Mouse (Mus musculus) left cerebral cortex, adult 8-10 months (tissue): ENCODE measurements around the gene Diras2. TPM values are rescaled to one million over a fixed set of nuclear protein-coding genes. Genes with fewer than 3 reads are reported as not detected.
"Not testable (repeated sequence)": the region's sequence is repeated elsewhere in the genome, so short reads cannot be mapped to it uniquely, and the experiment has no call there.

Experiments
- DNase-seq, 2 experiments: peaks; one replicate each; pipeline ENCODE4 v3.0.0; 2022; ENCODE audit warnings: low spot score in 2 of 2
- total RNA-seq, 4 experiments: library from RNA; stranded (reverse); gene quantifications; 2 replicates each; pipeline ENCODE4 v1.2.4; 2022

Diras2 gene
- total RNA-seq, 4 experiments from 2014 or later, result 171 to 226 (median 187) TPM

DNA sequence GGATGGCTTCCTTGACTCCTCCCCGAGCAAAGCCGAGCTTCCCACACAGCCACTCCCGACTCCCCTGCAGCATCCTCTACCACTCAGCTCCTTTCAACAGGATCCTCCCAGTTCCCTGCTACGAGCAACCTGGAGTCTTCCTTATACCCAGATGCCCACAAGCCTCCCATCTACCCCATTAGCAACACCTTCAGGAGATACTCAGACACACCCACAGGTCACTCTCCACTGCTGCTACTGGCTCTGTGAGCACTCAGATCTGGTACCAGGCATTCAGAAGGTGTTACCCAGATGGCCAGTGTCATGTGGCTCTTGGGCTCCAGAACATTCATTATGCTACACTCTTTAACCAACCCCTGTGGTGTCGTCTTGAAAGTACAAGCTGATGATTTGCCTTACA is 11.7 kb downstream of the Diras2 start:
- DNase-seq, result no peak

DNA sequence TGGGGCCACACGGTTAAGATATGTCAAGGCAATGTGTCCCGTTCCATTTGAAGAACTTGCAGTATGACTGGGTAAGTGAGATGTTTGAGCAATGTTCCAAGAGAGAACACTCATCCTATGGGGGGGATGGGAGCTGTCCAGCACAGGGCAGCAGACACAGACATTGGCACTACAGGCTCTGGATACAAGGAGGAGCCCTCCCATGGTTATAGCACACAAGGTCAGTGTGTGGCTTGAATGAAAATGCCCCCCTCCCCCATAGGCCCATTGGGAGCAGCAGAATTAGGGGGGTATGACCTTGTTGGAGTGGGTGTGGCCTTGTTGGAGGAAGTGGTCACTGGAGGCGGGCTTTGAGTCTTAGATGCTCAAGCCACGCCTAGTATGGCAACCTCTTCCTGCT is 12.7 kb downstream of the Diras2 start:
- DNase-seq, result no peak

DNA sequence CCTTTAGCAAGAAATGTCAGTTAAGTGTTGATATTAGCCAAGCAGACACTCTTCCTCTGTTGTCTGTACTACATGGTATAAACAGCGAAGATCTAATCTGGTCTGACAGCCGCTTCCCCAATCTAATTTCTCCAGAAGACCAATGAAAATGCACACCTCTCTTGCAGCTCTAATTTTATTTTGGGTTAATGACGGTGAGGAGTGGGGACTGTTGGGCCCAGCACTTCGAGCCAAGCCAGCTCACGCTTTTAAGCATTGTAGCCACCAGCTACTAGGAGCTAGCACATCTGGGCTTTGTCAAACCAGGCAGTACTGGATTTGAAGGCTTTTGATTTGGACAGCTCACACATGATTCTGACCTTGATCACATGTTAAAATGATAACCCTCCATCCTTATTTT is 14.1 kb downstream of the Diras2 start:
- no peak for DNase-seq

DNA sequence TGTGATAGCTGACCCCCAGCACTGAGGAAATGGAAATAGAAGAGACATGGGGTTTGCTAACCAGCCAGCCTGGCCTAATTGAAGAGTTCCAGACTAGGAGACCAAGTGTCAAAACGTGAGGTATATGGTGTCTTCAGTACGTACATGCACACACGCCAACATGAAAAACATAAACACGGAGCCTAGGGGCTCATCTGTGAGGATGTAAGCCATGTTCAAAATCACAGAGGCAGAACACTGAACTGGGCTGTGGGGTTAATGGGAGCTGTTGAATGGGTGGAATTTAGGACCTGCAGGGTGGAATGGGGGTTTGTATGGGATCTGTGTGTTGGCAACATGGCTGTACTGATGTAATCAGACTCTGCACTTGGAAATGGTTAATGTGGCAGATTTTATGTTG is 14.5 kb downstream of the Diras2 start:
- no peak for DNase-seq

DNA sequence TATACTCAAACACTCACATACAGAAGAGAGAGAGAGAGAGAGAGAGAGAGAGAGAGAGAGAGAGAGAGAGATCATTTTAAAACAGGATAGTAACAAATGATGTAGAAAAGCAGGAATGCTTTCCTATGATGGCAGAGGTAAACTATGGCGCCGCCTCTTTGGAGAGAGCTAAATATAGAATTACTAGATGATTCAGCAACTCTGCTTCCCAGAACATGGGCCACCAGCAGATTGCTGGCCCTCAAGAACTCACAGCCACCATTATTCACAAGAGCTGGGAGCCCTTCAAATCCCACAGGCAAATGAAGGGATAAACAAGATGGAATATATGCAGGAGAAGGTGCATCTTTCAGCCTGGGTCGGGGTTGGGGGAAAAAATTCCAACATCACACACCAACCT is 15.0 kb downstream of the Diras2 start:
- DNase-seq, result no peak

DNA sequence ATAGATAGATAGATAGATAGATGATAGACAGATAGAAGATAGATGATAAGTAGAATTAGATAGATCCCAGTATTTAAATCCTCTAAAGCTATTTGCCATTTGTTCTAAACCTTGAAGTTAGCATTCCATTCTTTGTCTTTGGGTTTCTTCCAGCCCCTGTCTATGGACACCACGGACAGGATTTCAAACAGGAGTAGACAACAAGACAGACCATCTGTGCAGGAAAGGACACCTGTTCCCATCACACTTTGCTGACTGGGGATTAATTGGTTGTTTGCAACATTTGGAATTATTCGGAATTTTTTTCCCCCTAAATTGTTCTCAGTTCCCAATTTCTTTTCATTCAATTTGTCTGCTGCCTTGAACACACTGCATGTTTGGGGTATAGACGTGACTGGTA is 17.5 kb downstream of the Diras2 start:
- no peak for DNase-seq

DNA sequence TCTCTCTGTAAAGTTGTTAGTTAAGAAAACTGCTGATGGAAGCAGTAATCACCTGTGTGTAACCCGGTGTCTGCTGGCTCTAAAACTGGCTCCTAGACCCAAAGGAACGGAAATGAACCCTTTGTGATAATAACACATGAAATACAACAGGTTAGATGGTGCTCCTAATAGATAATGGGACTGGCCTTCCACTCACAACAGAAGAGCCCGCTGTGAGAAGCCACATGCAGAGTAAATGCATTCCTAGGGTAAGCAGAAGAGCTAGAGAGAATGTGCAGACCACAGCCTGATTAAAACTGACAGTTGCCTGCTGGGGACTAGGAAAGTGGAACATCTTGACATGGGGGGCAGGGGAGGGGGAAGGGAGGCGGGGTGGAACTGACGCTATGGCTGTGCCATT is 18.7 kb downstream of the Diras2 start:
- DNase-seq, result no peak

DNA sequence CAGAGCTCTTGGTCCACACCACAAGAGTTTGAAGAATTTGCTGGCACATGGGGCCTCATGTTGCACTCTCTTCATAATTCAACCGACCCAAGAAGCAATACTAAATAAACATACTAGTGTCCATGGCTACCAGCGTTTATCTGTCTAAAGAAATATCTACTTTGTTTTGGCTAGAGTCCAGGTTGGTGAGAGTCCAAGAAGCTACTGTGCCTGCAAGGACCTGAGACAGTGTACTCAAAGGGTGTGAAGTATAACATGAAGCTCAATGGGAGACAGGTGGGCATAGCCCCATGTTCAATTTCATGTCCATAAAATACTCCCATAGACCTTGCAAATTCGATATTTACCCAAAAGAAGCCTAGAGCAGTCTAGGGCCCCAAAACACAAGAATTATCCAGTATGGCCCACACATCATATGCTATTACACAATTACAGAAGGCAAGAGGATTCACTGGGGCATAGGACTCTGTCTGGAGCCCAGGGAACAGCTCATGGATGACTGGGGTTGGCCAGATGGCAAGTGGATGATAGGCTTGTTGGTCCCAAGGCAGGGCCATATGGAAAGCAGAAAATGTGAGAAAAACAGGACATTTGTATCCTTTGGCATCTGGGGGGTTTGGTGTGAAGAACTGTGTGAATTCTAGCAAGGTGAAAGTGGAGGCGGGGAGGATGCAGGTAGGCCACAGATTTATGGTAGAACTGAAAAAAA is 20.8 kb downstream of the Diras2 start:
- DNase-seq, result no peak

DNA sequence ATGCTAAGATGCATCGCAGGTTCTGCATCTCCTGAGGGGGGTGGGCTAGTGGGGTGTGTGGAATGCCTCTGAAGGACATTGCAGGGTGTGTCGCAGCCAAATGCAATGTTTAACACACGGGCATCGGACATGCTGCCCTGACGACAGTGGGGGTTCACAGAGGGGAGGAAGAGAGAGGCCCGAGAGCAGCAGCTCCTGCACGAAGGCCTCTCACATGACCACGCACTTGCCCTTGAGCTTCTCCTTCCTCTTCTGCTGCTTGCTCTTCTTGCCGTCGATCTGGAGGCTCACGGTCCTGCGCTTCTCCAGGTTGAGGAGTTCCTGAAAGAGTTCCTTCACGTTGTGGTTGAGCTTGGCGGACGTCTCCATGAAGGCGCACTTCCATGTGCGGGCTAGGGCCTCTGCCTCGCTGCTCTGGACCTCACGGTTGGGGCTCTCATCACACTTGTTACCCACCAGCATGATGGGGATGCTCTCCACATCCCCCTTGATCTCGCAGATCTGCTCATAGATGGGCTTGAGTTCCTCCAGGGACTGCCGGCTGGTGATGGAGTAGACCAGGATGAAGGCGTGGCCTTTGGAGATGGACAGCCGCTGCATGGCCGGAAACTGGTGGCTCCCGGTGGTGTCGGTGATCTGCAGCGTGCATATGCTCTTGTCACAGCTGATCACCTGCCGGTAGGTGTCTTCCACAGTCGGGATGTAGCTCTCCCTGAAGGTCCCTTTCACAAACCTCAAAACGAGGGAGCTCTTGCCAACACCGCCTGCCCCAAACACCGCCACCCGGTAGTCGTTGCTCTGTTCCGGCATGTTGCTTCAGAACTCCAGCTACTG is 23.4 kb downstream of the Diras2 start:
- DNase-seq, result no peak

DNA sequence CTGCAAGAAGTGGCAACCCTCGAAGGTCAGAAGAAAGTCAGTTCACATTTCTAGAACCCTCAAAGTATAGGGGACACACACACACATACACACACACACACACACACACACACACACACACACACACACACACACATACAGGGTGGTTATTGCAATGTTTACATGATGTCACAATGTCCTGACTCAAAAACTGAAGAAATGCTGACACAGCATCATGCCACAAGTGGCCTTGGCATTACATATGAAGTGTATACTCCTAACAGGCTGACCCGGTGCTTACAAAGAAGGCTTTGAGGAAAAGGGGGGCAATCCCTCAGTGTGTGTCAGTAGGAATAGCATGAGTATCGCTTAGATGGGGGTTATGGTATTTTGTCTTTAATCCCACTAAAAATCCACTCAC is 24.3 kb downstream of the Diras2 start:
- DNase-seq, result not testable (repeated sequence)

DNA sequence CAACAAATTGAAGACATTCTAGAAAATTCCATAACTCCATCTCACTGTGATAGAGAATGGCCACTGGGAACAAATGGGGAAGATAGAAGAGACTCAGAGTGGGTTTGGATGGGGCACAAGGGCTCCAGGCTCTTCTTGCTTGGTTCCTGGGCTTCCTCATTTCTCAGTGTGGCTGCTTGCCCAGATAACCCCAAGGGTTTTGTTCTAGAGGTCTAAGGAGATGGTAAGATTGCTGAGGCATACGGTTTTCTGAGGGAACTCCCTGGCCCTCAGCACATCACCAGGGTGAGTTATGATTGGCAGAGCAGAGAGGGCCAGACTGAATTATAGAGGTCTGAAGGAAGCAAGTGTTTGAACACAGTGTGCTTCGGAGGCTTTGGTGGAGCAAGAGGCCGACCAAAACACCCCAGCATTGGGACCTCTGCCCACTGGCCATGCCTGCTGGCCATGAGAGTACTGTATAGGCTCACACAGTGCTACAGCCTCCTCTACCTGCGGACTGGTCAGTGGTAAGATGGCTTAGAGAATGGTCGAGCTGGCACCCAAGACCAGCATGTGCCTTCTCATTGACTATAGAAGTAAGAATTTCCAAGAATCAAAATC is 25.3 kb downstream of the Diras2 start:
- not testable (repeated sequence) for DNase-seq

DNA sequence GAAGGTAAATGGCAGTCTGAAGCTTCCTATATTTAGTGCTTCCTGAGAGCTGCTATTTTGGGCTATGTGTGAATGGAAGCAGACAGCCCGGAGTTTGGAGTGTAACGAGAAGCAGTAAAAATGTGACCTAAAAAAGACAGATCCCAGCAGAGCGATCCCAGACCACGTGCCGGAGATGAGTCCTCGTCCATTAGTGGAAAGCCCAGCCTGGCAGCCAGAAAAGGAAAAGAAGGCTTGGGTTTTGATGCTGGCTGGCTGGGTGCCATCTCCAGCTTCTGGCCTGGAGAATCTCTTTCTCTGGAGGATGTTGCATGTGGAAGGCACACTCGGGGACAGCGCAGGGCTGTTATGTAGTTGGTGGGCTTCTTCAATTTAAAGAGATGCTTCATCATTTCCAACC is 29.4 kb downstream of the Diras2 start:
- DNase-seq, result peak; percentile 44 to 87

DNA sequence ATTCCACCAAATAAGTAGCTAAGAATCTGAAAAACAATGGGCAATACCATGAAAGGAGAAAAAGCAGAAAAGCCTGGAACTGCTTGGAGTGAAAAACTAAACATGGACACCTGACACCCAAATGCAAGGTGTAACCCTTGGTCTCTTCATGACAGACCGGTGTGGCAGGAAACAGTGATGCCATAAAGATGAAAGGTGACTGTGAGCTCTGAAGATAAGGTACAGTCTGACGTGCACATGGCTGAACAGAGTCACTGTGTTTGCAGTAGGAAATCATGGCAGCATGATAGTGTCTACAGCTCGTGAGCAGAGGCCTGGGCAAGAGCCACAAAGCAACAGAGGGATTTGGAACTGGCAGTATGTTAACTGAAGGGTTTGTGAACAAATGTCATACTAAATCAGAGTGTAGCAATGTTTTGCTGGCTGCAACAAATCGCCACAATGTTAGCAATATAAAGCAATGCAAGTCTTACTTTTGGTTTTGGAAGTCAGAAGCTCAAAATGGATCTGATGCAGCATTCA is 34.0 kb downstream of the Diras2 start:
- no peak for DNase-seq

DNA sequence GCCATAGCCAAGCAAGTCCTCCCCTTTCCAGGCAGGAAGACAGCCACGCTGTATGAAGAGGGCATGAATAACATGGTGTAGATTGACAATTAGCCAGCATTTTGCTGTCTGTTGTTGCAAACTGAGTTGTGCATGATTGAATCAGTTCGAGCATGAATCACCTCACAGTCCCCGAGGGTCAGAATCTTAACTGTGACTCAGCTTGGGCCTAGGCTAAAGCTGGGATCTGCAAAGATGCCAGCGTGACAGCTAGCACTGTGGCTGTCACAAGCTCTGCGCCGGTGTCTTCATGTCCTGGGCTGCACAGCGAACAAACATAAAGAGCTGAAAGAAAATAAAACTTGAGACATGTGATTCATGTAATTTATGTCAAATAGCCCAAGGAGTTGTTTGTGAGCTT is 42.3 kb downstream of the Diras2 start:
- no peak for DNase-seq

DNA sequence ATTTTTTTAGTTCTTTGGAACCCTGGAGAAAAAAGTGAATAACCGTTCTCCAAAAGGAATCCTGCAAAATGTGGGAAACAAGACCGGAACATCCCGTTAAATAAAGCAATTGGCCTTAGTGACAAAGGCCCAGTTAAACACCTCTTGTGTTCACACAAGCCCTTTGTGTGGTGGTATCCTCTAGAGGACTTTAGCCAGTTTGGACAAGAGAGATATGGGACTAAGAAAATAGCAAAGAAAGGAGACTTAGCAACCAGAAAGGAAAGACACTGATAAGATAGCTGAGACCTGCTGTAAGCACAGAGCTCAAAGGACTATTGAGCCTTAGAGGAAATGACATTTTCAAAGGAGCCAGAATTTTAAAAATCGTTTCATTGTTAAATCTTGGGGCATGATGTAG is 47.0 kb downstream of the Diras2 start:
- no peak for DNase-seq

DNA sequence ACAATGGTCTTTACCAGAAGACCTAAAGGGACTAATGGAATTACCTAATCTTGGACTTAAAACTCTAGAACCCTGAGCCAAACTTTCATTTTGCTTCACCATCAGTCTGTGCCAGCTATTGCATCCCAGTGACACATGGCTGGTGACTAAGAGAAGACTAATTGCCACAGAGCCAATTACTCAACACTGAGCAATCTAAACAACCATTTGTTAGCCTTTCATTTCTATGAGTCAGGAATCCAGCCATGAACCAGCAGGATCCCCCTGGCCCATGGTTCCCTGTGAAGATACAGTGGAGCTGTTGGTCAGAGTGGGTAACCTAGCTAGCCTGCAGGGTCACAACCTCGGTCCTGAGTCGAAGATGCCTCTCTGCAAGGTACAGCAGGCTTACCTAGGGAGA is 49.3 kb downstream of the Diras2 start:
- no peak for DNase-seq

DNA sequence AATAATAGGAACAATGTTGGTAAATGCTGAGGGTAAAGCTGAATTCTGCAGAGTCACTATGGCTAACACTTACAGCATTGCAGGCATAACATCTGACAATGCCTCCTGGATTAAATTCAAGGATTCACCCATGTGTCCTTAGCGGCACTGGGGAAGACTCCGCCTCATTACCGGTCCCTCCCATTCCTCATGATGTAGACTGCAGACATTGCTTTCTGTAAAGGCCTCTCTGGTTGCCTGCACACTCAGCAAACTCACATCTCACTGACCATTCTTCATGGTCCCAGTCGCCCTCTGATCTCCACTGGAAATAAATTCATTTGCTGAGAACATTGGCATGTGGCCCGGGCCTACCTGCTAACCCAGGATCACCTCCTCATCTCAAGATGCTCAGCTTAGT is 51.9 kb downstream of the Diras2 start:
- DNase-seq, result no peak

DNA sequence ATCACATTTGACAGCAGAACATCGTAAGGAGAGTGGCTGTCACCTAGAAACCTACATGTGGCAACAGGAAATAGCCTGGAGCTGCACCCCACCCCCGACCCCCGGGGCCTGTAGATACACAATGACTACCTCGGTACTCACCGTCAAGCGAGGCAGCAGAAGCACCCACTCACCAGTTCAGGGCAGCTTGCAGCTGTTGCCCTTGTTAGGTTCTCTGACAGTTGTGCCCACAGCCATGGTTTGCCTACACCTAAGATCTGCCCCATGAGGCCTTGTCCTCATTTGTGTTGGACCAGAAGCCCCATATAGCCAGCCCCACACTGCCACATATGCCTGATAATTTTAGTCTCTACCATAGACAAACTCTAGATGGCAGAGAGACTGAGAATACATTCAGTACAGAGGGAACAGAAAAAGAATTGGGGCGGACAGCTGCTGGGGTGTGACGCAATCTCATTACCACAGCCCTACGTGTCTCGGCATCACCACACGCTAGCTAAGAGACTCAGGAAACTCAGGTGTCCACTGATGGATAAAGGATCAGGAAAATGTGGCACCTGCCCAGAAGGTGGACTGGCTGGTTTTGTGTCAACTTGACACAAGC is 54.0 kb downstream of the Diras2 start:
- no peak for DNase-seq

DNA sequence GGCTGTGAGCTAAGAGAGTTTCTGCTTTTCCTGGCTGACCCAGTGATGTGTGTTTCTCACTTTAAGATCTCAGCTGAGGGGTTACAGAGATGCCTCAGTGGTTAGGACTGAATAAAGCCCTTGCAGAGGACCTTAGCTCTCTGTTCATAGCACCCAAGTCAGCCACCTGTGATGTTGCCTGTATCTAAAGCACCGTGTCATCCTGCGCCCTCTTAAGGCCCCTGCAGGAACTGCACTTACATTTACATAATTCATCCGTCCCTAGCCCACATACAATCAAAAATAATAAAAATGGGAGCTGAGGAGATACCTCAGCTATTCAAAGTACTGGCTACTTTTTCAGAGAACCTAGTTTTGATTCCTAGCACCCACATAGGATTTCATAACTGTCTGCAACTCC is 54.9 kb downstream of the Diras2 start:
- DNase-seq, result no peak

DNA sequence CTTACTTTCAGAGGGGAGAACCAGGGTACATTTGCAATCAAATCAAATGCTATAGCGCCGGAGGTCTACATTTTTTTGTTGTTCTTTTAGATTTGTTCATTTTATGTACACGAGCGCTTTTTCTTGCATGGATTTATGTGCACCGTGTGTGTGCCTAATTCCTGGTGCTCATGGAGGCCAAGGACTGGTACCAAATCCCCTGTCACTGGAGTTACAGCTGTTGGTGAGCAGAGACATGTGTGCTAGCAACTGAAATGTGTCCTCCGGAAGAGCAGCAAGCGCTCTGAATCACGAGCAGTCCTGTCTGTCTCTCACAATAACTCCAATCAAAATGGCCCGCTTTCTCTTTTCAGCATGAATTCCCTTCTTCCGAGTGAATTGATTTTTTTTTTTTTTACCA is 55.8 kb downstream of the Diras2 start:
- DNase-seq, result no peak

DNA sequence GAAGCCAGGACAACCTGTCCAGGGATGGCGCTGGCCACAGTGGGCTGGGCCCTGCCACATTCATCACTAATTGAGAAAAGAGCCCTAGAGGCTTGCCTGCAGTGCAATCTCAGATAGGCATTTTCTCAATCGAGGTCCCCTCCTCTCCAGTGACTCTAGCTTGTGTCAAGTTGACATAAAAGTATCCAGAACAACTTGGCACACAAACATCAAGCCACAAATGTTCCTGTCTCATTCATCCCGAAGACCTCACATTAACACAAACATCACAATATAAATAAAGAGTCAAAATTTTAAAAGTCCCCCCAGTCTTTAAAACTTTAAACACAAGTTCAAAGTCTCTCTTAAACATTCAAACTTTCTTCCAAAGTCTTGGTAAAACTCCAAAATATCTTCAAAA is 56.3 kb downstream of the Diras2 start:
- DNase-seq, result no peak
